Mouse (Mus musculus): Measurements from ENCODE around the gene Alpk1.

Gene Alpk1

GRCm38 (mm10) chr3:127743614-127744365, 36.5 kb downstream of the Alpk1 start:
- no peak for DNase-seq

- no peak for DNase-seq
Observed at GRCm38 (mm10) chr3:127741473-127741872, 38.9 kb downstream of the Alpk1 start.

GRCm38 (mm10) chr3:127737876-127738275, 42.5 kb downstream of the Alpk1 start:
- no peak for DNase-seq

- DNase-seq: no peak
Observed at GRCm38 (mm10) chr3:127735395-127735794, 44.9 kb downstream of the Alpk1 start.

- no peak for DNase-seq
Observed at GRCm38 (mm10) chr3:127729513-127730137, 50.7 kb downstream of the Alpk1 start.

GRCm38 (mm10) chr3:127728851-127729512, 51.3 kb downstream of the Alpk1 start:
- no peak for DNase-seq

- no peak for DNase-seq
Observed at GRCm38 (mm10) chr3:127728046-127728445, 52.3 kb downstream of the Alpk1 start.

GRCm38 (mm10) chr3:127720948-127721347, 59.4 kb downstream of the Alpk1 start:
- DNase-seq: no peak

GRCm38 (mm10) chr3:127720050-127720449, 60.3 kb downstream of the Alpk1 start:
- DNase-seq: no peak

- DNase-seq: no peak
Observed at GRCm38 (mm10) chr3:127719601-127720000, 60.7 kb downstream of the Alpk1 start.

- DNase-seq: no peak
Observed at GRCm38 (mm10) chr3:127716759-127717158, 63.6 kb downstream of the Alpk1 start.

- no peak for DNase-seq
Observed at GRCm38 (mm10) chr3:127713112-127713511, 67.2 kb downstream of the Alpk1 start.

- DNase-seq: no peak
Observed at GRCm38 (mm10) chr3:127711536-127711935, 68.8 kb downstream of the Alpk1 start.

GRCm38 (mm10) chr3:127707089-127707485, 73.2 kb downstream of the Alpk1 start:
- no peak for DNase-seq

- no peak for DNase-seq
Observed at GRCm38 (mm10) chr3:127706445-127707088, 73.8 kb downstream of the Alpk1 start.

- DNase-seq: no peak
Observed at GRCm38 (mm10) chr3:127705515-127706444, 74.5 kb downstream of the Alpk1 start.

GRCm38 (mm10) chr3:127705139-127705514, 75.2 kb downstream of the Alpk1 start:
- DNase-seq: no peak

- DNase-seq: no peak
Observed at GRCm38 (mm10) chr3:127701196-127701825, 79.0 kb downstream of the Alpk1 start.

GRCm38 (mm10) chr3:127698636-127699035, 81.7 kb downstream of the Alpk1 start:
- no peak for DNase-seq

- no peak for DNase-seq
Observed at GRCm38 (mm10) chr3:127696541-127696940, 83.8 kb downstream of the Alpk1 start.

Measured in thymus, adult 18-20 months (tissue).